Mouse (Mus musculus) layer of hippocampus, postnatal 10 days (tissue): ENCODE measurements around the gene Ccdc136. TPM values are rescaled to one million over a fixed set of nuclear protein-coding genes. Genes with fewer than 3 reads are reported as not detected.

Experiments
- DNase-seq, 2 experiments: peaks; one replicate each; pipeline ENCODE4 v3.0.0; 2021; ENCODE audit warnings: low spot score in 2 of 2
- microRNA-seq, 2 experiments: library from miRNA; unstranded; fragments of <30 nt; microRNA quantifications; one replicate each; pipeline ENCODE4 v1.2.0; 2021
- total RNA-seq, 2 experiments: library from RNA; stranded (reverse); gene quantifications; 2 replicates each; pipeline ENCODE4 v1.2.3; 2021

Gene Ccdc136
- total RNA-seq, 2 experiments from 2014 or later: 60.7 to 66.7 TPM

DNA sequence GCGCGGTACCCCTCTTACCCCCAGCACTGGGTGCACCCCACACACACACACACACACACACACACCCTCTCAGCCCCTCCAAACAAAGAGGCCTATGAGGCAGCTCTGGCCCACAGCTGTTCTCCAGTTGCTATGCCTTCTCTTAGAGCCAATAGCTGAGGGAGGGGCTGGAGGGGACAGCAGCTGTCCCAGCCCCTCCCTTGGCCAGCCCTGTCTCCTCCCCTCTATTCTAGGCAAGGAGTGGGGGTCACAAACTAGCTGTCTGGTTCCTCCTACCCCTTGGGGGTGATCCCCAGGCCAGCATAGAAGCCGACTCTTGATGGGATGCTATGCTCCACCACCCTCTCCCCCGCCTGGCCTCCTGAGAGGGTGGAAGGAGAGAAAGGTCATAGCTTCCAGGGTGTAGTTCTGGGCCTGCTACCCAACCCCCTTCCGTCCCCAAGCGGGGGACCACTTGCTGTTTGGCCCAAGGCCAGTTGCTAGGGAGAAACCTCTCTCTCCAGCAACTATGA is 39.9 kb downstream of the Ccdc136 start:
- DNase-seq: no peak

DNA sequence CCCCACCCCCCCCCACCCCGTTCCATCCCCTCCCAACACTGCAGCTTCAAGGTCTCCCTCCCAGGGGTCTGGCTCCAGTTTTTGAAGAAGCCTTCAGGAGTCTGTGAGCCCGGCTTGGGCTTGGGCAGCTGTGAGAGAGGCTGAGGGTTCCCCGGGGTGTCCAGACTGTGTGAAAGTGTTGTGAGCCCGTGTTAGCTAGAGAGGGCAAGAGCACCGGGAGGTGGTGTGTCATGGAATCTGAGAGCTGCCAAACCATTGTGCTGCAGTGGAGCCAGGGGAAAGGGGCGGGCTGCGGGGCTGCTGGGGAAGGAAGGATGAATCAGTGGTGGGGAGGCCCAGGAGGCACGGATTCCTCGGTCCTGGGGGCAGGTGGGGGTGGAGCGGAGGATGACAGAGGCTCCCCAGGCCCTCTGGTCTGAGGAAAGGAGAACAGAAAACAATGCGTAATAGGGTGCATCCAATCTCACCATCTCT is 40.4 kb downstream of the Ccdc136 start:
- DNase-seq: peak; percentile 41 to 42

DNA sequence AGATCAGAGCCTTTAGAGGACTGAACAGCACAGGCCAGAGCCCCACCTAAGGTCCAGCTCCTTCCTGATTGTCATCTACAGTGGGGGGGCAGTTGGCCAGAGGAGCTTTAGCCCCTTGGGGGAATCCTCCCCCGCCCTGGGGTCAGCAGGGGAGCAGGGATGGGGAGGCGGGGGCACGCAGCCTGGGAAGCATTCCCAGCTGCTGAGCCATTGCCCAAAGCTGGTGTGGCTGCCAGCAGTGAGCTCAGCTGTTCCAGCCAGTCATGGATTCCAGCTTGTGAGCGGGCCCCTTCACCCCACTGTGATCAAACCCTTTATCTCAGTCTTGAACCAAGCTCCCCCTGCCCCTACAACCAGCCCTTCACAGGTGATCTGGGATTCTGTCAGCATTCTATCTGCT is 43.1 kb downstream of the Ccdc136 start:
- DNase-seq: peak; percentile 38 to 49

DNA sequence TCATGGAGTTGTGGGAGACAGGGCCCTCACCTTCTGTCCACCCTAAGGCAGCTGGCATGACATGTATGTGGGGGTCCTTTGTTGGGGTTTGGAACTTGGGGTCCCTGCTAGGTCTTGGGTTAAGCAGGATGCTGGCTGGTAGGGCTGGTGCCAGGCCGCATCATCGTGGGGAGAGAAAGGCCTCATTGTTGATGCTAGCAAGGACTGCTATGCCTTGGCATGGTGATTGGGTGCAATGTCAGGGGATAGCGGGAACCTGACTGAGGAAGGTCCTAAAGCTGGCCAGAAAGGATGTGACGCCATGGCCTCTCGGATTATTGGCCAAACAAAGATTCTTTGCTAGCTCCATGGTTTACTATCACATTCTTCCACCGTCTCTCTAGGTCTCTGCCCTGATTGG is 43.7 kb downstream of the Ccdc136 start:
- no peak for DNase-seq

DNA sequence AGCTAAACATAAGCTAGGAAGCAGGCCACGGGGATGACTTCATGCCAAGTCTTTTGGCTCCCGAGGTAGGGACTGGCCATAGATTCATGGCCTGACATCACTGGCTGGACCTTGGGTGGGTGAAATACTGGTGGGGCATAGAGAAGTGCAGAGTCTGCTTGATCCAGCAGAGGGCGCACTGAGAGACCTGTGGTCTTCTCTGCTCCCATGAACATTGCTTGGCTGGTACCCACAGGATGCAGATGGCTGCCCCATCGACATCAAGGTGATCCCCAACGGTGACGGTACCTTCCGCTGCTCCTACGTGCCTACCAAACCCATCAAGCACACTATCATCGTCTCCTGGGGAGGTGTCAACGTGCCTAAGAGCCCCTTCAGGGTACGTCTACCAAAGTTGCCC is 48.7 kb downstream of the Ccdc136 start:
- peak in 1 of 2 experiments; percentile 43 for DNase-seq

DNA sequence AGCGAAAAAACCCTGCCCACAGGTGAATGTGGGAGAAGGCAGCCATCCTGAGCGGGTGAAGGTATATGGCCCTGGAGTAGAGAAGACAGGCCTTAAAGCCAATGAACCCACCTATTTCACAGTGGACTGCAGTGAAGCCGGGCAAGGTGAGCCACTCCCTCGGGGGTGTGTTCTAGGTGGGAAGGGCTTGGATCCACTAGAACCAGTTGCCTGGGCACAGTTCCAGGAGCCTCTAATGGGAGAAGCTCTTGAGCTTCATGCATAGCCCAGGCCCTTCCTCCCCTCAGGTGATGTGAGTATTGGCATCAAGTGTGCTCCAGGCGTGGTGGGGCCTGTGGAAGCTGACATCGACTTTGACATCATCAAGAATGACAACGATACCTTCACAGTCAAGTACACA is 49.2 kb downstream of the Ccdc136 start:
- no peak for DNase-seq

DNA sequence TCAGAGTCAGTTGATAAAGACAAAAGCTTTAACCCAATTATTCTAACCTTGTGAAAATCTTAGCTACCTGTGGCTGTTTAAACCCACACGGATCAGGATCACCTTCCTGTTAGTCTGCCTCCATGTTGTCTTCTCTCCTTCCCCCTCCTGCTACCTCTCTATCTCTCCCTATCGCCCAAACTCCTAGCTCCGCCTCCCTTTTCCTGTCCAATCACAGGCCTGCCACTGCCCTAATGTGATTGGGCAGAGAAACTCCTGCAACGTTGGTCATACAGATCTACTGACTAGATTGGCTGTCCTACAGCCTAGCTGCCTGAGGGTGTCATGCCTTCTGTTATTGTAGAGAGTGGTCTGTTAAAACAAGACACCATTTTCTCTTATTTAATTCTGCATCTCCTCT is 53.7 kb downstream of the Ccdc136 start:
- DNase-seq: no peak

DNA sequence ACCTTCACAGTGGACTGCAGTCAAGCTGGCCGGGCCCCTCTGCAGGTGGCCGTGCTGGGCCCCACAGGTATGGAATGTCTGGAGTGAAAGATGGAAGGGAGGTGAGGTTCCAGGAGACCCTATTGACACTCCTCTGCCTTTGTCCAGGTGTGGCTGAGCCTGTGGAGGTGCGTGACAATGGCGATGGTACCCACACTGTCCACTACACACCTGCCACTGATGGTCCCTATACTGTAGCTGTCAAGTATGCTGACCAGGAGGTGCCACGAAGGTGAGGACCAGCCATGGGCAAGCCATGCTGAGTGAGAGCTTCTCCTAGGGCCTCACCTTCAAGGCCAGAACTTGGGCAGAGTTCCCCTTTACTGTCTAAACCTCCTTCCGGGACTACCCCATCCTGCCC is 54.6 kb downstream of the Ccdc136 start:
- no peak for DNase-seq

DNA sequence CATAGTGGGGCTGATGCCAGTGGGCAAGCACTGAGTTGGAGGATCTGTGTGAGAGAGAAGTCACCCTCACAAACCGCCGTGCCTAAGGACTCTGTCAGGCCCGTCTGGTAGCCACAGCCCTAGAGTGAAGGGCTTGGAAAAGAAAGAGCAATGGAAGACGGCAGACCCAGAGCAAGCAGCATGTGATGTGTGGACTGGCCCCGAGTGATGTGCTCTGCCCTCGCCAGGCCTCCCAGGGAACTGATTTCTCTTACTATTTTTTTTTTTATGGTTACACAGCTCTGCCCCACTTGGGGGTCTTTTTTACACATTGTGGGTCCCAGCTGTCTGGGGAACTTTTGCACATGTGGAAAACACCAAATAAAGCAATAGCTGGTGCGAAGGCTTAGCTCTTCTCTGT is 65.4 kb downstream of the Ccdc136 start:
- DNase-seq: no peak

DNA sequence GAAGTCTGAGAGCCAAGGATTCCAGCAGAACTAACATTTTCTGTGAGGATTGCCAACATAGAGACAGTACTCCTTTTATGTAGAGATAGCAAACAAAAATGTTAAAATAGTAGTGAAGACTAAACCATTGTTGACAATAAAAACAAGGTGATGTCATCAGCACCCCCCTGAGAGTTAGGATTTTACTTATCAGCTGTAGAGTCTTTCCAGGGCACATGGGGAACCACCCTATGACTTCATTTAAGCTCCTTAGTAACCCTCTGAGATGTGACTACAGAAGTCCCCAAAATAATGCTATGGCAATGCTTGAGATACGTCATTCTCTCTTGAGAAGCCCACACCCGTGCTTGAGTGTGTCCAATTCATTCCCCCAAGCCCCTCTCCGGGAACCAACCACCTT is 67.3 kb downstream of the Ccdc136 start:
- DNase-seq: no peak

DNA sequence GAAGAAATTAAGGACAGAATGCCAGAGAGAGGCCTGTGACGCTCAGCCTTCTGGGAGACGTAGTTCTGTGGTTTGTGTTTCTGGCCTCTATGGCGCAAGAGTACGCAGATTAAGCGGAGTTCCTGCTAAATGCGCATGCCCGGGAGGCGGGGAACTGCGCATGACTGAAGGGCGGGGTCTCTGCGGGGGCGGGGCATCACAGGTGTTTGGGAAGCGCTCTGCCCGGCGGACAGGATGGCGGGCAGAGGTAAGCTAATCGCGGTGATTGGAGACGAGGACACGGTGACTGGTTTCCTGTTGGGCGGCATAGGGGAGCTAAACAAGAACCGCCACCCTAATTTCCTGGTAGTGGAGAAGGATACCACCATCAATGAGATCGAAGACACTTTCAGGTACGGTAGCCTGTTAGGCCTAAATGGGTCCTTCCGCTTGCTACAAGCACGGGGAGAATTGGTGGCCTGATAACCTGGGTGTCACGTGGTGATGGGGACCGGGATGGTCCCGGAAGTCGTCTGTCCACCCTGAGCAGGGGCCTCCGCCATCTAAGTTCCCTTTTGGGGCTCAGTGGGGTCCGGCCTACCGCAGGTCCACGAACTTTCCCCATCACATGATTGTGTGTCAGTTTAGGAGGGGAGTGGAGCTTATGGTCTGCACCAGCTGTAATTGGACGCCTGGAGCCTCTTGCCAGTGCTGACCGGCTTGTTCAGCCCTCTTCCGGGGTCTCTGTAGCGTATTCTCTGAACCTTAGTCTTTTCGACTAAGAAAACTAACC is 71.7 kb downstream of the Ccdc136 start, which contains the start of gene Atp6v1f:
Gene Atp6v1f, plus strand, starts transcription at position 136 of the 772 bp plus-strand sequence.
- peak; percentile 86 to 92 for DNase-seq

DNA sequence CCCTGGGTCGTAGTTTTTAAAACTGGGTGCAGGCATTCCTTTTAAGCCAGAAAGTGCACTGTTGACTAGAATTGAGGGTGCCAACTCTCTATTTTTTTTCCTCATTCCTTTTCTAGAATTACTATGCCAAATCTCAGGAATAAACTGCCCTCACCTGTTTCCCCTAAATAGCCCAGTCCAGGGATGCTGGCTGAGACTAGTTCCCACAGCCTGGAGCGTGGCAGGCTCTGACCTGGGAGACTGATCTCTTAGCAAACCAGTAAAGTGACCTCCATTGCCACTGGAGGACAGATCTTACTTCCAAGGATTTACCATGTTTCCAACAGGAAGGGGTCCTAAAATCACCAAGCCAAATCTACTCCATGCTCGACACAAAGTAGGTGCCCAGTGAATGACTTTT is 72.7 kb downstream of the Ccdc136 start:
- no peak for DNase-seq

DNA sequence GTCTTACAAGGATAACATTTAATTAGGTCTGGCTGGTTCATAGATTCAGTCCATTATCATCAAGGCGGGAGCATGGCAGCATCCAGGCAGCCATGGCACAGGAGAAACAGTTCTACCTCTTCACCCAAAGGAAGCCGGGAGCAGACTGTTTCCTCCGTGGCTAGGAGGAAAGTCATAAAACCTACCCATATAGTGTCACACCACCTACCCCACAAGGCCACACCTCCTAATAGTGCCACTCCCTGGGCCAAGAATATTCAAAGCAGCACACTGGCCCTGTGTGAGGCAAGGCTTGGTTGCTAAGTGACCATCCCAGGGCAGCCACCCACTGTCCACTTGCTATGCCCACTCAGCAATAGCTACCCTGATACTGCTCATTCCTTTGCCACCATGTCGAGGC is 75.0 kb downstream of the Ccdc136 start, which contains the start of gene Atp6v1fnb:
Gene Atp6v1fnb, plus strand, starts transcription at position 301 of the 400 bp plus-strand sequence.
- DNase-seq: no peak

DNA sequence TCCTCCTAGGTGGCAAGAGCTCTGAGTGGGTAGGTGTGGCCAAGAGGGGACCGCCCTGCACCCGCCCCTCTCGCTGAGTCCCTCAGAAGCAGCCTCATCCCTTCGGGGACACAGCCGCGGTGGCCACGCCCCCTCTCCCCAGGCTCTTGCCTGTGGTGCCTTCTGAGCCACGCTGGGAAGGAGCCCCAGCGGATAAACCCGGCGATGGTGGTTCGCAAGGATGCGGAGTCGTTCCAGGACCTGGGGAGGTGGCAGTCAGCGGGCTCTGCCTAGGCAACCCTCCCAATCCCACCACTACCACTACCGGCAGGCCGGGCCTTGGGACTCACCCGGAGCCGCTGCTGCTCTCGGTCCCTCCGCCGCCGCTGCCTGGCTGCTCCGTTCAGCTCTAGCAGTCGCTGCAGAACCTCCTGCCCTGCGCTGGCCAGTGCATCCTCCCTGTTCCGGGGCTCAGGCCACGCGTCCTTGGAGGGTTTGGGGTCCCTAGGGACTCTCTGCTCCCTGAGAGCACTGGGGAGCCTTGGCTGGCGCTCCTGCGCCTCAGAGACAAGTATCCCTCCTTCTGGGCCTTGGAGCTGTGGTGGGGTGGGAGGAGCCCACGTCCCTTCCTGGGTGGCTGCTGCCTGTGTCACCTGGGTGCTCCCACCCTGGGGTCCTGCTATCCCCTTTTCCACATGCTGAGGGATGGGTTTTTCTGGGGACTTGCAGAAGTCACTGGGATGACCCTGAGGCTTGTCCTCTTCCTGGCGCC is 78.0 kb downstream of the Ccdc136 start:
- peak; percentile 54 to 71 for DNase-seq

DNA sequence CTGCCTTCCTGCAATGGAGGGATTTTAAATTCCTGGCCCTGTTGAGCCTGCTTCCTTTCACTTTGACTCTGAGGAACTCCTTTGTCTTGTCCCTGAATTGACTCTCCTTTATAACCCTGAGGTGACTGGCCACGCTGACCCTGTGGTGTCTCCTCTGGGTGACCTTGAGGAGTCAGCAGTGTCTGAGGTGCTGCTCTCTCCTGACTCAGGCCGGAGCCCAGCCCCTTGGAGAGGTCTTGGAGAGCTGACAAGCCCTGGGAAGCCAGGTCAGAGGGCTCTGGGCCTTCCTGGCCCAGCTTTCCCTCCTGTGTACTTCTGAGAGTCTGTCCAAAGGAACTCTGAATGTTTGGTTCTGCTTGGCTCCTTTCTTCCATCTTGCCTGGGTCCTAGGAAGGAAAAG is 78.6 kb downstream of the Ccdc136 start:
- no peak for DNase-seq

Small RNAs within 50 kb of the gene (microRNA-seq; reads per million reads assigned to microRNA genes)
- gene Gm26220 (0.22 to 0.78 reads per million in 2 experiments), gene Gm44354 (0 reads per million in 2 experiments)

Other genes starting within 250 kb of the Ccdc136 start
- 10 to 100 TPM; 33.7 to 43.6 TPM for gene Rbm28, start 231.3 kb upstream of the Ccdc136 start, total RNA-seq
- gene Prrt4, start 216.7 kb upstream of the Ccdc136 start, total RNA-seq: 10 to 100 TPM in 1 of 2 experiments, 1 to 10 TPM in 1; 8.1 to 10.3 TPM
- 10 to 100 TPM; 84.5 to 87.2 TPM for gene Impdh1, start 179.9 kb upstream of the Ccdc136 start, total RNA-seq
- 1 to 10 TPM; 7.3 to 7.6 TPM for gene Hilpda, start 123.8 kb upstream of the Ccdc136 start, total RNA-seq
- gene Fam71f2, start 116.7 kb upstream of the Ccdc136 start, total RNA-seq: not detected
- not detected for gene Fam71f1, start 77.2 kb upstream of the Ccdc136 start, total RNA-seq
- gene Calu, start 48.2 kb upstream of the Ccdc136 start, total RNA-seq: 100 to 1,000 TPM; 105 to 109 TPM
- 1 to 10 TPM in 1 of 2 experiments, under 1 TPM in 1; 0.54 to 1.1 TPM for gene Opn1sw, start 7.8 kb upstream of the Ccdc136 start, total RNA-seq
- gene Flnc, start 36.9 kb downstream of the Ccdc136 start, total RNA-seq: 1 to 10 TPM; 4.0 to 4.4 TPM
- 100 to 1,000 TPM; 221 to 225 TPM for gene Atp6v1f, start 71.4 kb downstream of the Ccdc136 start, total RNA-seq
- gene Atp6v1fnb, start 75.1 kb downstream of the Ccdc136 start, total RNA-seq: not detected
- 10 to 100 TPM; 10.0 to 14.4 TPM for gene Kcp, start 111.6 kb downstream of the Ccdc136 start, total RNA-seq
- gene Irf5, start 130.3 kb downstream of the Ccdc136 start, total RNA-seq: 1 to 10 TPM; 3.1 to 3.4 TPM
- gene Tnpo3, start 213.6 kb downstream of the Ccdc136 start, total RNA-seq: 10 to 100 TPM; 71.5 to 72.2 TPM